Mouse (Mus musculus): ENCODE results near the gene Stambp.

DNA sequence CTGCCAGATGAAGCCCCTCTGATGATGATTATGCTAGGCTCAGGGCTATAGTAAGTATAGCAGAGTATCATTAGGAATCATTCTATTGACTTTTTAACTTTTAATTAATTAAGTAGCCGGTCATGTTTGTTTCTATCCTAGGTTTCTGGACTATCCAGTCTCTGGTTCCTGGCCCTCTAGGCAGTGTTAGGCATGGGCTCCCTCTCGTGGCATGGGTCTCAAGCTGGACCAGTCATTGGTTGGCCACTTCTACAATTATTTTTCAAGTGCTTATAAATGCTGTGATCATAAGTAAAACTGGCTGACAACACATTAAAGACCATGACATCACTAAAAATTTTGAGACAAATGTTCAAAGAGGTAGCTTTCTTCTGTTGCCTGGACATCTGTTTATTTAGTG is 62.3 kb downstream of the Stambp start:
- TF ChIP-seq CTCF (IDR thresholded peaks at IDR 0.05; ENCODE audit: low read depth, low read length) = no peak
- TF ChIP-seq POLR2A (IDR thresholded peaks at IDR 0.05; ENCODE audit: borderline replicate concordance, low read depth, low read length) = no peak
